Mouse (Mus musculus): Measurements from ENCODE around the gene Rbfox3. TPM values are rescaled to one million over a fixed set of nuclear protein-coding genes. Genes with fewer than 3 reads are reported as not detected.
A peak's percentile ranks its signal among the peaks of the same experiment; 100 is the strongest.

Gene Rbfox3
- polyA plus RNA-seq, 1 experiment from 2014 or later: 0.79 TPM

DNA sequence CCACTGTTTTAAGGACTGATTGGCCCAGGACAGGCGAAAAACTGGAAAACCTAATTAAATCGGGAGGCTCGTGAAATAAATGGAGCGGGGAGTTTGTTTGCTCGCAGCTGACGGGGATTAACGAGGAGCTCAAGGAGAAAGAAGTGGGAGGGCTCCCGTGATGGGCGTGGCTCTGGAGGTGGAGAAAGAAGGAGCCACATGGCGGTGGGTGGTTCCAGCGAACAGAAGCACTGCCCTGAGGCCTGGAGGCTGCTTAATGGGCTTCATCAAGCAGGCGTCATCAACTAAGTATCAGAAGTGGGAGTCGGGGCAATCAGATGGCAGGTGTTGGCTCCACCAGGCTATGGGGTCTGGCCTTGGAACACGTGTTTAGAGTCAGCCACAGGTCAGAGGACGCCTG lies 166.6 kb downstream of the Rbfox3 start:
- Histone ChIP-seq H3K4me1 (peaks cover 14% of the 10 kb centered on the region), H3K9ac (no peak overlapping the region), H3K27me3 (peaks cover 81% of the 10 kb centered on the region), H3K27ac (no peak overlapping the region), H3K4me3 (replicated peaks) (peak overlapping the region; percentile 27), H3K9me3 (replicated peaks) (no peaks in the 10 kb centered on the region), H3K36me3 (no peaks in the 10 kb centered on the region), H3K4me2 (peak overlapping the region; percentile 51)
- WGBS: under 1% methylated on average over 15 of the region's 15 CpGs
- 0 out of 2 replicates have a peak, but pooled peaks have one; percentile 46 for ATAC-seq (replicated peaks; ENCODE audit: low FRiP score)

GRCm38 (mm10) chr11:118742762-118743161 lies 168.6 kb downstream of the Rbfox3 start:
- no peaks in the 10 kb centered on the region for H3K9me3 ChIP-seq (replicated peaks)
- H3K36me3 ChIP-seq: no peaks in the 10 kb centered on the region
- peaks cover 22% of the 10 kb centered on the region for H3K4me1 ChIP-seq
- 18% methylated on average over 3 of the region's 3 CpGs for WGBS
- H3K9ac ChIP-seq: no peak overlapping the region
- no peak for ATAC-seq (replicated peaks; ENCODE audit: low FRiP score)
- H3K4me3 ChIP-seq (replicated peaks): no peak overlapping the region
- no peak overlapping the region for H3K27ac ChIP-seq
- H3K27me3 ChIP-seq: peaks cover 88% of the 10 kb centered on the region
- no peak overlapping the region for H3K4me2 ChIP-seq

GRCm38 (mm10) chr11:118741262-118741661 lies 170.1 kb downstream of the Rbfox3 start:
- no peak for ATAC-seq (replicated peaks; ENCODE audit: low FRiP score)
- no peak overlapping the region for H3K4me3 ChIP-seq (replicated peaks)
- H3K4me2 ChIP-seq: no peak overlapping the region
- no peaks in the 10 kb centered on the region for H3K36me3 ChIP-seq
- H3K9me3 ChIP-seq (replicated peaks): no peaks in the 10 kb centered on the region
- WGBS: 39% methylated on average over 6 of the region's 6 CpGs
- peaks cover 85% of the 10 kb centered on the region for H3K27me3 ChIP-seq
- no peak overlapping the region for H3K9ac ChIP-seq
- no peak overlapping the region for H3K27ac ChIP-seq
- H3K4me1 ChIP-seq: peaks cover 22% of the 10 kb centered on the region

- Histone ChIP-seq H3K27me3 (peaks cover 81% of the 10 kb centered on the region), H3K9me3 (replicated peaks) (no peaks in the 10 kb centered on the region), H3K4me3 (replicated peaks) (no peak overlapping the region), H3K27ac (no peak overlapping the region), H3K36me3 (no peaks in the 10 kb centered on the region), H3K4me1 (peaks cover 18% of the 10 kb centered on the region), H3K9ac (no peak overlapping the region), H3K4me2 (no peak overlapping the region)
- ATAC-seq (replicated peaks; ENCODE audit: low FRiP score): no peak
- 16% methylated on average over 6 of the region's 6 CpGs for WGBS
Measured at GRCm38 (mm10) chr11:118740001-118740400, 171.4 kb downstream of the Rbfox3 start.

GRCm38 (mm10) chr11:118738855-118739832 lies 172.3 kb downstream of the Rbfox3 start:
- 0 out of 2 replicates have a peak, but pooled peaks have one; percentile 15 for ATAC-seq (replicated peaks; ENCODE audit: low FRiP score)
- Histone ChIP-seq H3K36me3 (no peaks in the 10 kb centered on the region), H3K27me3 (peaks cover 78% of the 10 kb centered on the region), H3K4me2 (no peak overlapping the region; the same call in 1 of the 2 replicates), H3K9me3 (replicated peaks) (no peaks in the 10 kb centered on the region), H3K9ac (no peak overlapping the region), H3K4me3 (replicated peaks) (no peak overlapping the region), H3K4me1 (peaks cover 9% of the 10 kb centered on the region), H3K27ac (no peak overlapping the region)
- WGBS: 10% methylated on average over 23 of the region's 23 CpGs

DNA sequence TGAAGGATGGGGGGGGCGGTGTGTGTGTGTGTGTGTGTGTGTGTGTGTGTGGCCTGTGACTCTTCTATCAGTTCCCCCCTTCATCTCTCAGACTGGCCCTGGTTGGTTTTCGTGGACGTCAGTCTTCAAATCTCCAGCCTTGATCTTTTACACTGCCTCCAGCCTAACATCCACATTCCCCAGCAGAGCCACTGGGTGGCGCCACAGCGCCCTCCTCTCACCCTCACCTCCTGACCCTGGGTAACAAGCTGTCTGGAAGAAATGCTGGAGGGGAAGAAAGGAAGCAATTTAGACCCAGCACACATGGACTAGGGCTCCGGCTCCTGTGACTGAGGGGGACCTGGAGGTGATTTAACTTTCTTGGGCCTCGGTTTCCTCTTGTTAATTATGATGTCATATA lies 173.1 kb downstream of the Rbfox3 start:
- ATAC-seq (replicated peaks; ENCODE audit: low FRiP score): no peak
- H3K4me2 ChIP-seq: no peak overlapping the region
- H3K9me3 ChIP-seq (replicated peaks): no peaks in the 10 kb centered on the region
- no peaks in the 10 kb centered on the region for H3K36me3 ChIP-seq
- WGBS: 32% methylated on average over 7 of the region's 7 CpGs
- peaks cover 71% of the 10 kb centered on the region for H3K27me3 ChIP-seq
- H3K9ac ChIP-seq: no peak overlapping the region
- peaks cover 7% of the 10 kb centered on the region; the same call in 1 of the 2 replicates for H3K4me1 ChIP-seq
- H3K27ac ChIP-seq: no peak overlapping the region
- H3K4me3 ChIP-seq (replicated peaks): no peak overlapping the region

DNA sequence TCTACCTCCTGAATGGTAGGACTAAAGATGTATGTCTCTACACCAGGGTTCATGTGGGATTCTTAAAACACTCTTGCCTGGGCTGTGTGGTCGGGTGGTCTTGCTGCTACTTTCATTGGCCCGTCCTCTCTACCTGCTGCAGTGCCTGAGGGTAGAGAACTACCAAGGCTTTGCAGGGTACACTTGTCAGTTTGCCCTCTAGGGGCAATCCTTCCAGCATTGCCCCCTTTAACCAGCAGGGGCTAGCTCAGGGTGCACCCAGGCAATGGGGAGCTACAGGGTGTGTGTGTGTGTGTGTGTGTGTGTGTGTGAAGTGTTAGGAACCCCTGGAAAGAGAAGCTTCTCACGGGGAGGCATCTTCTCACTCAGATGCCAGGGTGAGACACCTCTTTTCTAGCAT lies 173.6 kb downstream of the Rbfox3 start:
- Histone ChIP-seq H3K9me3 (replicated peaks) (no peaks in the 10 kb centered on the region), H3K27me3 (peaks cover 66% of the 10 kb centered on the region), H3K9ac (no peak overlapping the region), H3K4me1 (peaks cover 7% of the 10 kb centered on the region; the same call in 1 of the 2 replicates), H3K4me3 (replicated peaks) (no peak overlapping the region), H3K27ac (no peak overlapping the region), H3K4me2 (no peak overlapping the region), H3K36me3 (no peaks in the 10 kb centered on the region)
- no peak for ATAC-seq (replicated peaks; ENCODE audit: low FRiP score)
- WGBS: 57% methylated on average over 3 of the region's 3 CpGs

- 85% methylated on average over 4 of the region's 4 CpGs for WGBS
- ATAC-seq (replicated peaks; ENCODE audit: low FRiP score): no peak
- Histone ChIP-seq H3K36me3 (no peaks in the 10 kb centered on the region), H3K9me3 (replicated peaks) (no peaks in the 10 kb centered on the region), H3K27ac (no peak overlapping the region), H3K9ac (no peak overlapping the region), H3K4me2 (no peak overlapping the region), H3K27me3 (peaks cover 59% of the 10 kb centered on the region), H3K4me1 (peaks cover 7% of the 10 kb centered on the region; the same call in 1 of the 2 replicates), H3K4me3 (replicated peaks) (no peak overlapping the region)
Measured at GRCm38 (mm10) chr11:118736993-118737392, 174.4 kb downstream of the Rbfox3 start.

DNA sequence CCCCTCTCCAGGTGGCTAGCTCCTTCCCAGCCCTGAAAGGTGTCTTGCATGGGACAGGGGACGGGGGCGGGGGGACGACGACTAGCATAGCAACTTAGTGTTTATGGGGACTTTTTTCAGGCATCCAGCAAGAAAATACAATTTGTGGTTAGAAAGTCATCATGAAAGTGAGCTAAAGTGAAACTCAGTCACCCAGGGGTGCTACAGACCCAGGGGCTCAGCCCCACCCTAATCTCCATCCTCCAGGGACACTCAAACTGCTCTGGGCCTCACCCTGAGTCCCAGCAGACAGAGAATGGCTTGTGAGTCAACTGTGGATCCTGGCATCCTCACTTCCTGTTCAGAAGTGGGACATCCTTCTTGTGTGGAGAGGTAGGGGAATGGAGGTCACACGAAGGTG lies 179.7 kb downstream of the Rbfox3 start:
- peaks cover 21% of the 10 kb centered on the region; the same call in 1 of the 2 replicates for H3K4me1 ChIP-seq
- H3K27ac ChIP-seq: no peak overlapping the region
- WGBS: 86% methylated on average over 5 of the region's 5 CpGs
- no peak overlapping the region for H3K9ac ChIP-seq
- H3K4me2 ChIP-seq: no peak overlapping the region
- H3K4me3 ChIP-seq (replicated peaks): no peak overlapping the region
- peaks cover 22% of the 10 kb centered on the region for H3K27me3 ChIP-seq
- H3K9me3 ChIP-seq (replicated peaks): no peaks in the 10 kb centered on the region
- no peaks in the 10 kb centered on the region for H3K36me3 ChIP-seq
- ATAC-seq (replicated peaks; ENCODE audit: low FRiP score): no peak

GRCm38 (mm10) chr11:118729373-118729772 lies 182.0 kb downstream of the Rbfox3 start:
- Histone ChIP-seq H3K4me2 (no peak overlapping the region), H3K9me3 (replicated peaks) (no peaks in the 10 kb centered on the region)

GRCm38 (mm10) chr11:118728797-118729196 lies 182.6 kb downstream of the Rbfox3 start:
- Histone ChIP-seq H3K4me1 (peaks cover 21% of the 10 kb centered on the region; the same call in 1 of the 2 replicates), H3K27ac (no peak overlapping the region), H3K4me2 (no peak overlapping the region), H3K4me3 (replicated peaks) (no peak overlapping the region), H3K9ac (no peak overlapping the region), H3K27me3 (peaks cover 3% of the 10 kb centered on the region; the same call in 1 of the 2 replicates), H3K36me3 (no peaks in the 10 kb centered on the region), H3K9me3 (replicated peaks) (no peaks in the 10 kb centered on the region)
- no peak for ATAC-seq (replicated peaks; ENCODE audit: low FRiP score)
- 75% methylated on average over 12 of the region's 12 CpGs for WGBS

More at GRCm38 (mm10) chr11:118729373-118729772, 182.0 kb downstream of the Rbfox3 start:
- H3K27me3 ChIP-seq: peaks cover 6% of the 10 kb centered on the region; the same call in 1 of the 2 replicates
- H3K4me1 ChIP-seq: peaks cover 21% of the 10 kb centered on the region; the same call in 1 of the 2 replicates
- no peaks in the 10 kb centered on the region for H3K36me3 ChIP-seq
- 44% methylated on average over 8 of the region's 8 CpGs for WGBS
- no peak for ATAC-seq (replicated peaks; ENCODE audit: low FRiP score)
- no peak overlapping the region for H3K27ac ChIP-seq
- H3K9ac ChIP-seq: no peak overlapping the region
- no peak overlapping the region for H3K4me3 ChIP-seq (replicated peaks)

DNA sequence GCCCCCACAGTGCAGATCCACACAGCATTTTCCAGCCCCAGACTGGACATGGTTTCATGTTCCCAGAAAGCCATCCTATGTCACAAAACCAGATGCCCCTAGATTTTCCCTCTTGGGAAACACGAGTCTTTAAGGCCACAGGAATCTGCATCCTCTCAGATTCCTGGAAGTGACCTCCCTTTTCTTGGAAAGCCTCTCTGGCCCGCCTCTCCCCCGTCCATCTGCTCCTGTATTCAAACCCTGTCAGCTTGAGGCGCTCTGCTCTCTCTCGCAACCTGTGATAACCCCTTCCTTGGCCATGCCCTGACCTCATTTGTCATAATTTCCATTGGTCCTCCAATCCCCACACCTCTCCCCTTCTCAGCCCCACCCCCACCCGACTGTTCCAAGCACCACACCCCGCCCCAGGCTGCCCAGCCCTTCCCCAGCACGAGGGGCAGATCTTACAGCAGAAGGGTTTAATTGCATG lies 183.3 kb downstream of the Rbfox3 start:
- H3K4me2 ChIP-seq: no peak overlapping the region
- no peaks in the 10 kb centered on the region for H3K36me3 ChIP-seq
- no peak overlapping the region for H3K4me3 ChIP-seq (replicated peaks)
- no peak overlapping the region for H3K9ac ChIP-seq
- H3K27me3 ChIP-seq: peaks cover 3% of the 10 kb centered on the region; the same call in 1 of the 2 replicates
- ATAC-seq (replicated peaks; ENCODE audit: low FRiP score): no peak
- no peak overlapping the region for H3K27ac ChIP-seq
- 16% methylated on average over 8 of the region's 8 CpGs for WGBS
- H3K4me1 ChIP-seq: peaks cover 21% of the 10 kb centered on the region; the same call in 1 of the 2 replicates
- H3K9me3 ChIP-seq (replicated peaks): no peaks in the 10 kb centered on the region

Measured in kidney, embryonic 15.5 days (tissue).